Mouse (Mus musculus): ENCODE results near the gene Kdm2b.

The Kdm2b gene

DNA sequence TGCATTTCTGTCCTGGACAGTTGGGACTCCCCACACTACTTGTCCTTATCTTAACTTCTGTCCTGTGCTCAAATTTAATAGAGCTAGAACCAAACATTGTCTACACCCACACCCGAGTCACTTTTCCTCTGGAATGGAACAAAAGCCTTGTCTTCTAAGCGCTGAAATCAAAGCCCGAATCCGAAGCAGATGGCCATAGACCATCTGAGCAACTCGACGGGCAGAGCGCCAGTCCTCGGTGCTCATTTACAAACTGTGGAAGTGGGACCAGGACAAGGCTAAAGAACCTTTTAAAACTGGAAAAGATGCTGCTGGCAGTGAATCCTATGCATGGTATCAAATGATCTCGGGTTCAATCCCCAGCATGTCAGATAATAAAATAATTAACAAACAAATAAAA lies 17.5 kb downstream of the Kdm2b start:
- DNase-seq: no peak

DNA sequence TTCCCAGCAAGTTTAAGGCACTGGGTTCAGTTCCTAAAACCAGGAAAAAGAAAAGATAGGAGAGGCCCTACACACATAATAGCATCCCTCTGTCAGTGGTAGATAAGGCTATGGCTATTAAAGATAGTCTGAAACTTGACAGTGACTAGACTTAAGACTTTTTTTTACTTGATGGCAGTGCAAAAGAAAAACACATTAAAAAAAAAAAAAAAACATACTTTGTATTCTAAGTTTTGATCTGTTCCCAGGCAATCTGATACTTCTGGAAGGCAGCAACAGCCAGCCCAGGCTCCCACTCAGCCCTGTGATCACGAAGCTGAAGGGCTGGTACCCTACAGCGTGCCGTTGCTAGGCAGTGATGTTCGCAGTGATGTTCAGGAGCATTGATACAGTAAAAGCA lies 18.2 kb downstream of the Kdm2b start:
- no peak for DNase-seq

DNA sequence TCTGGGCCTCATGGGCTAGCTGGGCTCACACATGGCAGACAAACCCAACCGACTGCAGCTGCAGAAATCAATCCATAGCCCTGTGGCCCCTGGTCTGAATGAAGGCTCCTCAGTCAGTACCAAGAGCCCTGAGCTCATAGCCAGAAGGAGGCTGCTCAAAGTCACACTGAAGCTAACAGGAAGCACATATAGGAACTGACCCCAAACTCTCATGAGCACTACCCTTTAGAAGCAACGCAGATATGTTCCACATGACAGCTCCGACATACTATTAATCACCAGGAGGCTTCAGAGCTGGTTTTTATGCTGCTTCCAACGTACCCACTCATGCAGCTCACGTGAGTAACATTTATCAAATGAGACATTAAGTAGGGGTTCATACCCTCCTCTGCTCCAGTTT lies 19.6 kb downstream of the Kdm2b start:
- no peak for DNase-seq

GRCm38 (mm10) chr5:122968322-122968721 lies 21.3 kb downstream of the Kdm2b start:
- peak; percentile 90 for DNase-seq

GRCm38 (mm10) chr5:122965427-122965826 lies 24.2 kb downstream of the Kdm2b start:
- DNase-seq: no peak

DNA sequence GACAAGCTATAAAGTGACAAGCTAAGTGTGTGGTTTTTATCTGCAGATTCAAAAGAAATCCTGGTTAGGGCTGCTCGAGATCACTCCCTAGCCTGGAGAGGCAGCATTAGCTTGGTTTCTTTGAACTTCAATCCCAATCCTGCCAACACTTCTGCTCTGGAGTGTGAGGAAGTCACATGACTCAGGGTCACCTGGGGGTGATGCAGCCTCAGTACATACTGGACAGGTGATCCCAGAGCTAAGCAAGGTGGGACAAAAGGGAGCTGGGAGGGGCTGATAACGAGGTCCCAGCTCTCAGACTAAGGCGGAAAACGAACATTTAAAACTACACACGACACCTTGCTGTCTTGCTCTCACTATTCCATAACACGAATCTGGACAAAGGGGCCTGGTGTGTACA lies 24.8 kb downstream of the Kdm2b start:
- DNase-seq: no peak

DNA sequence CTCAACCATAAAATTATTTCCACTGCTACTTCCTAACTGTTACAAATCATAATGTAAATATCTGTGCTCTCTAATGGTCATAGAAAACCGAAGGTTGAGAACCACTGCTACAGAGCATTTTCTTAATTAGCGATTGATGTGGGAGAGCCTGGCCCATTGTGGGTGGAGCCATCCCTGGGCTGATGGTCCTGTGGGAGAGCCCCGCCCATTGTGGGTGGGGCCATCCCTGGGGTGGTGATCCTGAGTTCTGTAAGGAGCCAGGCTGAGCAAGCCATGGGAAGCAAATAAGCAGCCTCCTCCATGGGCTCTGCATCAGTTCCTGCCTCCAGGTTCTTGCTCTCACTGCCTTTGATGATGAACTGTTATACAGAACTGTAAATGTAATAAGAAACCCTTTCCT lies 27.7 kb downstream of the Kdm2b start:
- DNase-seq: peak; percentile 50

DNA sequence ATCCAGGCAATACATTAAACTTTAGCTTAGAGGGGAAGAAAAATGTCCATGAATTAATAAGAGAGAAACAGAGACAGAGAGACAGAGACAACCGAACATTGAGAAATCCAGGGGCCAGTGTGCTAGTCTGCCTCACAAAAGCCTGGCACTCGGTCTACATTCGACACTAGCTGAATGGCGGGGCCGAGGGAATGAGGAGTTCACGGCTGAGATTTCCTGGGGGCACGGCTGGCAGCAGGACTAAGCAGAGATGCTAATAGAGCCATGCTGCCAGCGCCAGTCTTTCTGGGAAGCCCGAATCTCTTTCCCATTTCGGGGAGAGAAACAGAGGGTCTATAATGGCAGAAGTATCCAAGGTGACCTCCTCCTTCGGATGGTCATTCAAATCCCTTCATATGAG lies 30.2 kb downstream of the Kdm2b start:
- no peak for DNase-seq

DNA sequence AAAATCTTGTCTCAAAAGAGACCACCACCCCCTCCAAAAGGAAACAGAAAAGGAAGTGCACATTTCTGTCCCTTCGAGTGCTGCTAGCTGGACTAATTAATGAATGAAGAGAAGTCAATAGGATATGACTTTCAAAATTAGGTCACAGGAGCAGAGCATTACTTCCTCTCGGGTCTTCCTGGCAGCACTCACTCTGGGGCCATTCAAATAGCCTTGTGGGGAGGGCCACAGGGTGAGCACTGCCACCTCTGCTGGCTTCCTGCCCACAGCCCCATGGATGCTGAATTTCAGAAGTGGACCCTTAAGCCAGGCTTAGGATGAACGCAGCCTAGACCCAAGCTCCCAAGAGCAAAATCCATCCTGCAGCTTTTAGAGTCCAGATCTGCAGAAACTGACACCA lies 33.6 kb downstream of the Kdm2b start:
- no peak for DNase-seq

DNA sequence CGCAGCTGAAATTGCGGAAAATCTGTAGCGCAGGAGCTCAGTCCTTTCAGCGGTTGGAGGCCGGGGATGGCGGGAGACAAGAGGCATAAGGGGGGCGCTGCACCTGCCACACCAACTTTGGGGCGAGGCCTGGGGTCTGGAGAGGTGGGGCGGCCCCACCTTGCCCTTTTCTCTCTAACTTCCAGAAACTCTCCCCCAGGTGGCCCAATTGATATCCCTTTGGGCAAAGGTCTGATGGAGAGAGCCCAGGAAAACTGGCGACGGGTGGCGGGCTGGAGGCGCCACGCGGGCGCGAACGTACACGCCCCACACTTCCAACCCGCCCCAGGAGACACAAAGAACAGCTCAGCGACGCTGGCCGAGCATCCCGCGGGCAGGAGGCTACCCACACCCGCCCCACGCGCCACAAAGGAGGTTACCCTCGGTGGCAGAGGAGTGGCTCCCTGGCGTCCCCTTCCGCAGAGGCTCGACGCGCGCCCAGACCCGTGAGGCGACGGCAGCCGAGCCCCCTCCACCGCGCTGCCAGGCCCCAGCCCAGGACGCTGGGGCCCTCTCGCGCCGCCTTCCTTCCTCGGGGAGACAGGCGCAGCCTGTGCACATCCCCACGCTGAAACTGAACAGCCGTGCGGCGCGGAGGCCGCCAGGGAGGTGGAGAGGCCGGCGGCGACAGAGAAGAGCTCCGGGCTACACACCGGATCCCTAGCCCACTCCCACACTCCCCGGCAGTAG lies 37.5 kb downstream of the Kdm2b start:
- DNase-seq: peak; percentile 43

DNA sequence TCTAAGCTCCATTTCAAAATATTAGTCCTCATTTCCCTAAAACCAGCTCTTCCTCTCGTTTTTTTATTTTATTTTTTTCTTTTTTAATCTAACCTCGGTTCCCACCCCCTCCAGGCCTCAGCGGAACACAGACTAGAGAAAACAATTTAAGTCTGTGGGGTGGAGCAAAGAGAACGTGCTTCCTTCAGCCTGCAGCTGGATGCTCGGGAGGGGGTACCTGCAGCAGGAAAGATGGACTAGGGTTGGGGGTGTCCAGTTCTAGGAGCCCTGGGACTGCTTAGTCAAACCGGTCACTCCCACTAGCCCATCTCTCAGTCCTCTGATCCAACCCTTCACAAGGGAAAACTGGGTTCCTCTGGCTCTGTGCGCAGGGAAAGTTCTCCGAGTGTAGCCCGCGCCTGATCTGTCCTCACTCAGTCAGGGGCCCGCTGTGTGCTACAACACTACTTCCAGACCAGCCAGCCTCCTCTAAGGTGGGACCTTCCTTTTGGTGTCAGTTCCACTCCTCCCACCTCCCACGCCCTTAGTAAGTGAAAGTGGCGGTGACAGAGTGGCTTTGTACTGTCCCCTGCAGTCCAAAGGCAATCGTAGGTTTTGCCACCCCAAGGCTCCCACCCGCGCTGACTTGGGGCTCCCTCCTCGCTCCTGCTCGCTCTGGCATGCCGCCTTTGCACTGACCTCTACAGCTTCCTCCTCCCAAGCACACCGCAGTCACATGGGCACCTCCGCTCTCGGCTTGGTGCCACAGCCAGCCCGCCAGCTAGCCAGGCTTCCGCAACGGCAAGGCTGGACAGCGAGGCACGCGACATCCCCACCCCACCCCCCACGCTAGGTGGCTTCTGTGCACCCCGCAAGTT lies 38.3 kb downstream of the Kdm2b start:
- DNase-seq: peak; percentile 85

- peak; percentile 44 for DNase-seq
These were observed 39.2 kb downstream of the Kdm2b start for GRCm38 (mm10) chr5:122950329-122950953.

DNA sequence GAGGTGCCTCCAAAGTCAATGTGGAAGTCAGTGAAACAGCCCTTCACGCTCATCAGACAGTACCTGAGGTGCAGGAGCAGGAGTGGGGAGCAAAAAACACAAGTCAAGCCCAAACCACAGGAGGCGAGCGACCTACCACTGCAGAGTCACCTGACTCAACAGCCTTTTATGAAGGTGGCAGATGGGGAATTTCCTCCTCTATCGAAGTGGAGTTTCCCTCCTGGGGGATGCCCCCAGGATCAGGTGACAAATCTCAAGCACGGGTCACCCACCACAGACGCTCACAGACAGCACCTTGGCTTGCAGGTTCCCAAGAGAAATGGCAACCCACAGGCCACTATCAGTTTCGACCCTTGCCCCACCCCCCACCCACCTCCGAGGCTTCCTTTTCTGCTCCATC lies 40.5 kb downstream of the Kdm2b start:
- no peak for DNase-seq

DNA sequence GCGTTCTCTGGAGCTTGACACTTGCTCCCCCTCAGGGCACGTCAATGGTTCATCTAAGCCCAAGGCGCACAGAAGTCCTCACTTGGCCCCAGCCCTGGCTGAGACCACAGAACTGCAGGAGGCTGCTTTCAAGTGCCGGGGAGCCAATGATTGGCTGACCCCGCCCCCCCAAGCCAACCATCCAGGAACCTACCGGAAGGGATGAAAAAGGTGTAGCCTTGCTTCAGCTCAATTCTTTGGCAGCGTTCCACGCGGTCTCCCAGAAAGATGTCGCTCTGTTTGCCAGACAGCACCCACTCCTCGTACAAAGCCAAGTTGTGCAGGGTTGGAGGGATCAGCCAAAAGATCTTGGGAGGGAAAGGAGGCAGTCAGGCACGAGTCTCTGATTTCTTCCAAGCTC lies 42.1 kb downstream of the Kdm2b start:
- peak; percentile 65 for DNase-seq

GRCm38 (mm10) chr5:122938676-122939075 lies 50.9 kb downstream of the Kdm2b start:
- peak; percentile 56 for DNase-seq

DNA sequence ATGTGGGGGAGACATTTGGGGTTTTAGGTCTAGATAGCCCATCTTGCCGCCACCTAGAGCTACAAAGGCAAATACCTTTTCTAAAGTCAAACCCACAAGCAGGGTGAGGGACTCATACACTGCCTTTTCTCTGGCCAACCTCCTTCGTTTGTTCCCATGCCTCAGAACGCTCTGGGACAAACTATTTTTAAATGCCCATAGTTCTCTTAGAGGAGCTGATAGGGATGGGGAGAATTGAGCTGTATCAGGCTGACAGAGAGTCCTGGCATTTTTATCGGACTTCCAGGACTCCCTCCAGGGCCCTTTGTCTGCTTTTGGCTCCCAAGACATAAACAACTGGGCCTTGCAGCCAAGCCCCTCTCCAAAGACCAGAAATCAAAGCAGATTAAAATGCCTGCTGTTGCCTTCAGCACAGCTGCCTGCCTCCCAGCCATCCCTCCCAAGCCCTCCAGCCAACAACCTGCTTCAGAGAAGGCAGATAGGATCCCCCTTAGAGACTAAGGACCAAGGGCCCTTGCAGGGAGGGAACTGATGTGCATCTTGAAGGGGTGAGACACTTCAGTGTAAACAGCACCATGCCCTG lies 51.6 kb downstream of the Kdm2b start:
- DNase-seq: no peak

GRCm38 (mm10) chr5:122937031-122937430 lies 52.6 kb downstream of the Kdm2b start:
- no peak for DNase-seq

- DNase-seq: no peak
These were observed 53.8 kb downstream of the Kdm2b start for GRCm38 (mm10) chr5:122935810-122936209.

DNA sequence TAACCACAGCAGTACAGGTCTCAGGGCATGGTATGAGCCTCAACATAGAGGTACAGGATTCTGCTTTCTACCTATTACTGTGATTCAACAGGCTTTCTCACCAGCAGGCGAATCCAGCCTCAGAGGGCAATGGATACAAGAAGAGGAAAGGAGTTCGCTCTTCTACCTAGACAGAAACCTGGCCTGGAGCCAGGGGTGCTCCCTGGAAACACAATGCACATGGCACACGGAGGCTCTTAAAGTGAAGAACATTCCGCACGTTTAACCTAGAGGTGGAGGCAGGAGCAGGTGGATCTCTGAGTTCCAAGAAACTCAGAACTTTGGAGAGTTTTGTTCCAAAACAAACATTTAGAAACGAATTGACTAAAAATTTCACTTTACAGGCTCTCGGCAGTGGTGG lies 58.6 kb downstream of the Kdm2b start:
- peak; percentile 54 for DNase-seq

DNA sequence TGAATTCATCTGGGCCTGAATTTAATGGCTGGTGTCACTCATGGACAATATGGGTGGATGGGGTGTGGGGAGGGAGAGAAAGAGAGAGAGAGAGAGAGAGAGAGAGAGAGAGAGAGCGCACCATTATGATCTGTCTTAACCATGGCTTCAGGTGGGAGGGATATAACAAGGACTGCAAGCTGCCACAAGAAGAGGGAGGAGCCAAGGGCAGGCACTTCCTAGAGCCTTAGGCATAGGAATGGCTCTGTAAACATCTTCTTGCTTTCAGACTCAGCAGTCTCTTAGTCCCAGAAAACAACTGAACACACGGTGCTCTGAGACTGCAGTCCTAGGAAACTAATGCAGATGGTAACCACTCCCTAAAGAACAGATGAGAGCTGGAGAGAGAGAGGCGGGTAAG lies 61.3 kb downstream of the Kdm2b start:
- no peak for DNase-seq

- DNase-seq: no peak
These were observed 61.9 kb downstream of the Kdm2b start for GRCm38 (mm10) chr5:122927703-122928102.

DNA sequence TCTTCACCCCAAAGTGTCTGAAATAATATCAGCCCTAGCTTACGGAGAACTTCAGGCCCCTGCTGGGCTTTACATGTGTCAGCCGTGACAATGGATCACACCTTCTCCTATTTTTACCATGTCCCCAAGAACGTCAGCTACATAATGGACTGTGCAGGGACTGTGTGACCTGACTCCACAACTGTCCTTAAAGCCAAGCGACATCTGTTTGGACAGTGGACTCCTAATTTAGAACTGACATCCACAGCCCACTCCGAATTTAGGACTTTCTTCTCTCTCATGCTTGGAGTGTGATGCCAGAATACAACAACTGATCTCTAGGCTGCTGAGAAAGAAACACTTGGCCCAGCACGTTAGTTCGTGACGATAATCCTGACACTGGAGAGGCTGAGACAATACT lies 62.5 kb downstream of the Kdm2b start:
- no peak for DNase-seq

GRCm38 (mm10) chr5:122926341-122926740 lies 63.3 kb downstream of the Kdm2b start:
- DNase-seq: no peak
